ENCODE assay signal across 15 mouse cellular contexts in genomic region chr7:28877856-28878255, GRCm38 (mm10). TPM values are rescaled to one million over a fixed set of nuclear protein-coding genes. Genes with fewer than 3 reads are reported as not detected.
"Had no signal": no experiment of that assay in that cellular context is flagged by ENCODE, and none has a peak within 500 bp of the region (broad histone marks: within the 10 kb centered on the region; RNA-seq: fewer than 3 reads in every experiment).

No protein-coding gene starts in this region.

- DNase-seq: kidney, adult 2 months; kidney, postnatal 25 days; lung, adult 18-20 months; lung, postnatal 36 days; midbrain, embryonic 14.5 days; right cerebral cortex, postnatal 14 days had no signal

- H3K9me3 ChIP-seq: kidney, embryonic 15.5 days; limb, embryonic 12.5 days; neural tube, embryonic 13.5 days had no signal

- H3K4me3 ChIP-seq: kidney, embryonic 15.5 days; left cerebral cortex, adult 2 months; limb, embryonic 12.5 days; neural tube, embryonic 13.5 days had no signal

- H3K9ac ChIP-seq: kidney, embryonic 15.5 days; limb, embryonic 12.5 days; neural tube, embryonic 13.5 days had no signal

- H3K4me2 ChIP-seq: kidney, embryonic 15.5 days; limb, embryonic 12.5 days; neural tube, embryonic 13.5 days had no signal

- H3K36me3 ChIP-seq: kidney, embryonic 15.5 days; limb, embryonic 12.5 days; neural tube, embryonic 13.5 days had no signal

- ATAC-seq: intestine, embryonic 16.5 days had no signal

- H3K27me3 ChIP-seq: kidney, embryonic 15.5 days; limb, embryonic 12.5 days; neural tube, embryonic 13.5 days had no signal

- H3K27ac ChIP-seq: kidney, embryonic 15.5 days; left cerebral cortex, adult 2 months; limb, embryonic 12.5 days; neural tube, embryonic 13.5 days had no signal

RNA-seq across cellular contexts. Expression of gene Capn12, which starts 3.4 kb away (rescaled TPM):
- total RNA-seq: megakaryocyte progenitor cell, adult 5-6 weeks; monocyte, adult 5-6 weeks had no signal

RNA-seq across cellular contexts. Expression of gene Lgals7, which starts 14.2 kb away (rescaled TPM):
- total RNA-seq: layer of hippocampus, postnatal 25 days; monocyte, adult 5-6 weeks had no signal
- polyA plus RNA-seq: small intestine, adult 2 months had no signal
